Mouse (Mus musculus) hindbrain, embryonic 16.5 days (tissue): Measurements from ENCODE around the gene Olfr458. TPM values are rescaled to one million over a fixed set of nuclear protein-coding genes. Genes with fewer than 3 reads are reported as not detected.
"Not testable (repeated sequence)": the region's sequence is repeated elsewhere in the genome, so short reads cannot be mapped to it uniquely, and the experiment has no call there.

Experiments used
- ATAC-seq: fragments of 200-750 bp; cut with Nextera tagmentation; 2 replicates; pipeline ENCODE4 v1.8.0; 2017; ENCODE audit warnings: moderate TSS enrichment, moderate library complexity
- H3K27ac ChIP-seq: fragments of 300-500 bp; sonication (generic); 2 replicates; pipeline ENCODE4 v1.5.1; 2014; ENCODE audit warnings: low read depth, mild to moderate bottlenecking, control low read depth, low read length, moderate library complexity
- H3K27me3 ChIP-seq: fragments of 300-500 bp; sonication (generic); replicated peaks from 2 replicates; pipeline ENCODE4 v1.6.1; 2014; ENCODE audit warnings: low read length; ENCODE audit not compliant: control insufficient read depth, insufficient read depth
- H3K36me3 ChIP-seq: fragments of 300-500 bp; sonication (generic); 2 replicates; pipeline ENCODE4 v1.6.1; 2014; ENCODE audit warnings: mild to moderate bottlenecking, low read length, moderate library complexity, mixed read lengths; ENCODE audit not compliant: control insufficient read depth, insufficient read depth
- H3K4me1 ChIP-seq: fragments of 300-500 bp; sonication (generic); 2 replicates; pipeline ENCODE4 v1.6.1; 2014; ENCODE audit warnings: low read depth, low read length; ENCODE audit not compliant: control insufficient read depth, insufficient read depth
- H3K4me2 ChIP-seq: fragments of 300-500 bp; sonication (generic); 2 replicates; pipeline ENCODE4 v1.6.1; 2014; ENCODE audit warnings: mild to moderate bottlenecking, low read length, control low read depth, moderate library complexity
- H3K4me3 ChIP-seq: fragments of 300-500 bp; sonication (generic); 2 replicates; pipeline ENCODE4 v1.5.1; 2014; ENCODE audit warnings: mild to moderate bottlenecking, low read length, control low read depth, moderate library complexity
- H3K9ac ChIP-seq: fragments of 300-500 bp; sonication (generic); 2 replicates; pipeline ENCODE4 v1.6.1; 2014; ENCODE audit warnings: low read depth, mild to moderate bottlenecking, control low read depth, low read length, moderate library complexity
- H3K9me3 ChIP-seq: fragments of 300-500 bp; sonication (generic); 2 replicates; pipeline ENCODE4 v1.6.1; 2014; ENCODE audit warnings: mild to moderate bottlenecking, low read length, moderate library complexity; ENCODE audit not compliant: control insufficient read depth
- WGBS: fragments of 180-500 bp; shearing (Covaris S2); extraction: QIAGEN DNeasy Blood & Tissue Kit; methylation state at CpG from one replicate; pipeline ENCODE4 v1.1.7; 2014; 5-methylcytosine and 5-hydroxymethylcytosine counted together
- polyA plus RNA-seq: library from polyadenylated mRNA; unstranded; fragments of >200 nt; fragmentation: Nextera tagmentation; extraction: Ambion mirVana; gene quantifications from 2 replicates; pipeline ENCODE4 v1.2.1, GENCODE M21; 2015

Olfr458 gene
- not detected in 2 replicates for polyA plus RNA-seq

DNA sequence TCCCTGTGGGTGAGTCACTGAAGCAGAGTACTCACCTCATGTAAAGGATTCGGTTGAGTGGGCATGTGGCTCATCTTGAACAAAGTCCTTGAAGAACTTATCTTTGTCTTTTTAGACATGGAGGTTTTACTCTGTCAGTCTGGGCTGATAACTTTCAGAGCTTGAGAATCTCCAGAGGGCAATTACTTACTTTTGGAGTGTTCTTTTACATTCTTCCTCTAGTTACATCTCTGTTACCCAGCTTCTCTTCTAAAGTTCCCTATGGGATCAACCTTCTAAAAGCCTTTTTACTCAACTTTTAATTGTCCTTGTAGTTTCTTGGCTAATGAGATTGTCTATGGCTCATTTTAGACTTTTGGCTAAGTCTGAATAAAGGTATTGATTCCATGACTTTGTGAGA lies at the start of gene Olfr458:
Olfr458 (minus strand) TSS at position 101 of the 400 bp plus-strand sequence.
- no peaks in the 10 kb centered on the region for H3K36me3 ChIP-seq
- H3K4me2 ChIP-seq, result no peak within 1 kb of the TSS
- no peak within 1 kb of the TSS for H3K4me3 ChIP-seq
- no peak within 1 kb of the TSS for H3K9ac ChIP-seq
- ATAC-seq, result no peak
- H3K27ac ChIP-seq, result no peak within 1 kb of the TSS
- no peaks in the 10 kb centered on the region for H3K4me1 ChIP-seq
- whole genome bisulfite sequencing, result 83% methylated on average over 1 of the region's 1 CpGs
- H3K9me3 ChIP-seq, result no peaks in the 10 kb centered on the region
- no peaks in the 10 kb centered on the region for H3K27me3 ChIP-seq

DNA sequence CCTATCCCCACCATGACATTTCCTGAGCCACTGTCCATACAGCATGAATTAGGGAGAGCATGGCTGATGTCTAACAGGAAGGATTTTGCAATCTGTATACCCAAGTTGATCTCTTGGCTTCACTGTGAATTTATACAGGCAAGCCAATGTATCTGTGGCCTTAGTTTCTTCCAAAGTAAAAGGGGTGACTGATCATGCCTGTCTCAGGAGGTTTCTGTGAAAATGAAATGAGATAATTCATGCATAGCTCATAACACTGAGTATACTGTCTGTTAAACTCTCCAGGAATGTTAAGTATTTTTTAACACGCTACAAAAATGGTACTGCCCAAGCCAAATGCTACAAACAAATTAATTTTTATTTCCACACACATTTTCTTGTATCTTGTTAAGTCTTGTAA lies 48.5 kb upstream of the Olfr458 start:
- 80% methylated on average over 1 of the region's 1 CpGs for WGBS
- Histone ChIP-seq H3K4me1 (no peaks in the 10 kb centered on the region), H3K36me3 (no peaks in the 10 kb centered on the region), H3K27ac (no peak overlapping the region), H3K4me2 (no peak overlapping the region), H3K27me3 (no peaks in the 10 kb centered on the region), H3K9ac (no peak overlapping the region), H3K9me3 (no peaks in the 10 kb centered on the region), H3K4me3 (no peak overlapping the region)
- no peak for ATAC-seq

DNA sequence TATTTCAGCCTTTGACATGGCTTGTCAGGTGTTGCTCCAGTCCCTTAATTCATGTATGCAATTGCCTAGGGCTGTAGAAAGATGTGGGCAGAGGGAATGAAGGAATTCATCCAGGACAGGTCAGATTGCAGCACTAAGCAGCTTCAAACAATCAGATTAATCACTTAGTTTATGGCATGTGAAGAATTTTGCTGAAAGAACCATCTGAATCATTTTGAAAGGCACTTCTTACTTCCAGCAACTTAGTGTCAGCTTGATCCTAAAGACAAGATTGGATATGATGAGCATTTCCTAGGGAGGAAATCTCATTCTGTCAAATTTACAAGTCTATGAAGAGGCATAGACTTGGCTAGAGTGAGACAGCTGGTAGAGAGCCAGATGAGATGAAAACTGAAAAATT lies 44.3 kb upstream of the Olfr458 start:
- no peak overlapping the region for H3K4me2 ChIP-seq
- no peak overlapping the region for H3K27ac ChIP-seq
- H3K9me3 ChIP-seq, result no peaks in the 10 kb centered on the region
- no peak for ATAC-seq
- H3K36me3 ChIP-seq, result no peaks in the 10 kb centered on the region
- H3K4me3 ChIP-seq, result no peak overlapping the region
- H3K4me1 ChIP-seq, result no peaks in the 10 kb centered on the region
- no peak overlapping the region for H3K9ac ChIP-seq
- no peaks in the 10 kb centered on the region for H3K27me3 ChIP-seq

DNA sequence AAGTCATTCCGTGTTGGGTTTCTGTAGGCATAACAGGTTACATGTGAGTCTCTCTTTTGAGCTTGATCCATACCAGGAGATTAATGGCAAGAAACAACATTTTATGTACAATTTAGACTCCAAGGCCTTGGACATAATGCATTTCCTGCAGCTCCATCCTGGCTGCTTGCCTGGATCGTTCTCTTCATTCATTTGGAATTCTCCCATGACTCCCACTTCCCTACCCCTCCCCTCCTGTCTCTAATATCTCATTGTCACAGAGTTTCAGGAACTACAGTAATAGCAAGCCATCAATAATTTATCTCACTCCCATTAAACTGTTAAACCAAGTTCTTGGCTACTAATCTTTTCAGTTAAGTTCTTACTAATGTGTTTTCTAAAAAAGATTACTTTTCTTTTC lies 38.5 kb upstream of the Olfr458 start:
- no peak for ATAC-seq
- Histone ChIP-seq H3K4me1 (no peaks in the 10 kb centered on the region), H3K4me2 (no peak overlapping the region), H3K27ac (no peak overlapping the region), H3K4me3 (no peak overlapping the region), H3K27me3 (no peaks in the 10 kb centered on the region), H3K9ac (no peak overlapping the region), H3K36me3 (no peaks in the 10 kb centered on the region), H3K9me3 (no peaks in the 10 kb centered on the region)
- 78% methylated on average over 2 of the region's 2 CpGs for WGBS

DNA sequence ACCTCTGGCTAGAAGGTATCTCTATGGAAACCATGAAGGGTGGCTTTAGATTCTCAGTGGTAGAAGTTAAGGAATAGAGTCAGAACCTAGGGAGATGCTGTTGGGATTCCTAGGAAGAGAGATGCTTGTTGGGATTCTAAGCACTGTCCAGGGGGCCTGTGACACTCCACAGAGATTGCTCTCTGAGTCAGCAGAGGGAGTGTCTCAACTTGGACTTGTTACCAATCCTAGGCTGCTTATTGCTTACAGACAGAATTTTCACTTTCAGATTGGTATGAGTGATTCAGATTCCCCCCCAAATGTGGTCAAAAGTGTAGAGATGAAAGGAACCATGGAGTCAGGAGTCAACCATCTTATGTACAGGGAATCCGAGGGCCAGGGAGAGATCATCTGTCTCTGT lies 24.7 kb upstream of the Olfr458 start:
- no peak overlapping the region for H3K27ac ChIP-seq
- no peaks in the 10 kb centered on the region for H3K36me3 ChIP-seq
- WGBS, result 67% methylated on average over 1 of the region's 1 CpGs
- no peaks in the 10 kb centered on the region for H3K9me3 ChIP-seq
- no peak for ATAC-seq
- no peaks in the 10 kb centered on the region for H3K27me3 ChIP-seq
- no peak overlapping the region for H3K4me3 ChIP-seq
- H3K4me1 ChIP-seq, result no peaks in the 10 kb centered on the region
- no peak overlapping the region for H3K4me2 ChIP-seq
- no peak overlapping the region for H3K9ac ChIP-seq

DNA sequence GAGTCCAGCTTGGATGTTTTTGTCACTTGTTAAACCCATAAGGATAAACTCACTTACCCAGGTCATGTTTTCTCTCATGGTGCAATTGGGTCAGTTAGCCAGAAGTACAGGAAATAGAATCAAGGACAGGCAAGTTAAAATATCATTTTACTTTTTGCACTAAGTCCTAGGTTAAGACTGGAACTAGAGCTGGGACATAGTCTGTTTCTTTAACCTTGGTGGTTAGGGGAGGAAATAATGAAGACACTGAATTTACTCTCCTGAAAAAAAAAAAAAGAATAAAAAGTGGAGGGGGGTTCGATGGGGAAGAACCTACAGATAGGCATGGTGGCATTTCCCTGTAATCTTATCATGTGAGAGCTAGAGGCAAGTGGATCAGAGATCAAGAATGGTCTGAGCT lies 22.1 kb upstream of the Olfr458 start, which contains the start of gene Olfr456:
Olfr456 (minus strand) TSS at position 101 of the 400 bp plus-strand sequence.
- Histone ChIP-seq H3K27me3 (no peaks in the 10 kb centered on the region), H3K4me2 (no peak within 1 kb of the TSS), H3K36me3 (no peaks in the 10 kb centered on the region), H3K9ac (no peak within 1 kb of the TSS), H3K4me3 (no peak within 1 kb of the TSS), H3K9me3 (no peaks in the 10 kb centered on the region), H3K27ac (no peak within 1 kb of the TSS), H3K4me1 (no peaks in the 10 kb centered on the region)
- ATAC-seq, result no peak
- WGBS, result 89% methylated on average over 1 of the region's 1 CpGs

- no peaks in the 10 kb centered on the region for H3K36me3 ChIP-seq
- H3K9ac ChIP-seq, result no peak overlapping the region
- H3K4me2 ChIP-seq, result no peak overlapping the region
- H3K4me1 ChIP-seq, result no peaks in the 10 kb centered on the region
- H3K4me3 ChIP-seq, result no peak overlapping the region
- H3K27ac ChIP-seq, result no peak overlapping the region
- H3K9me3 ChIP-seq, result no peaks in the 10 kb centered on the region
- no peaks in the 10 kb centered on the region for H3K27me3 ChIP-seq
- ATAC-seq, result no peak
Observed at GRCm38 (mm10) chr6:42484633-42485032, 19.6 kb upstream of the Olfr458 start.

DNA sequence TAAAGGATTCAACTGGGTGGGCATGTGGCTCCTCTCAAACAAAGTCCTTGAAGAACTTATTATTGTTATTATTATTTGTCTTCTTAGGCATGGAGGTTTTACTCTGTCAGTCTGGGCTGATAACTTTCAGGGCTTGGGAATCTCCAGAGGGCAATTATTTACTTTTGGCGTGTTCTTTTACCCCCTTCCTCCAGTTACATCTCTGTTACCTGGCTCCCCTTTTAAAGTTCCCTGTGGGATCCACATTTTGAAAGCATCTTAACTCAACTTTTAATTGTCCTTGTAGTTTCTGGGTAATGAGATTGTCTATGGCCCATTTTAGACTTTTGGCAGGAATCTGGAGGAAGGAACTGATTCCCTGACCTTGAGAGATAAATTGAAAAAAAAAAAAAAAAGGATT lies 11.2 kb upstream of the Olfr458 start, which contains the start of gene Olfr457:
Olfr457 (minus strand) TSS at position 101 of the 400 bp plus-strand sequence.
- no peak within 1 kb of the TSS for H3K9ac ChIP-seq
- no peak within 1 kb of the TSS for H3K4me3 ChIP-seq
- 81% methylated on average over 1 of the region's 1 CpGs for WGBS
- H3K4me1 ChIP-seq, result no peaks in the 10 kb centered on the region
- H3K27me3 ChIP-seq, result no peaks in the 10 kb centered on the region
- no peaks in the 10 kb centered on the region for H3K36me3 ChIP-seq
- ATAC-seq, result no peak
- no peaks in the 10 kb centered on the region for H3K9me3 ChIP-seq
- H3K4me2 ChIP-seq, result no peak within 1 kb of the TSS
- H3K27ac ChIP-seq, result no peak within 1 kb of the TSS

DNA sequence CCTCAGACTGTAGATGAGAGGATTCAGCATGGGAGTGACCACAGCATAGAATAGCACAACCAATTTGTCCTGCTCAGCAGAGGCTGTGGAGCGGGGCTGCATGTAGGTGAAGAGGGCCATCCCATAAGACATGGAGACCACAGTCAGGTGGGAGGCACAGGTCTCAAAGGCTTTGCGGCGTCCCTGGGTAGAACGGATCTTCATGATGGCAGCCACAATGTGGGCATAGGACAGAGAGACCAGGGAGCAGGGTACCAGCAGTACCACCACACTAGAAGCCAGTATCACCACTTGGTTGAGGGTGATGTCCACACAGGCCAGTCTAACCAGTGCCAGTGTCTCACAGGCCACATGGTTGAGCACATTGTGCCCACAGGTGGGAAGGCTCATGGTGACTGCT lies 6.3 kb upstream of the Olfr458 start:
- ATAC-seq, result not testable (repeated sequence)

DNA sequence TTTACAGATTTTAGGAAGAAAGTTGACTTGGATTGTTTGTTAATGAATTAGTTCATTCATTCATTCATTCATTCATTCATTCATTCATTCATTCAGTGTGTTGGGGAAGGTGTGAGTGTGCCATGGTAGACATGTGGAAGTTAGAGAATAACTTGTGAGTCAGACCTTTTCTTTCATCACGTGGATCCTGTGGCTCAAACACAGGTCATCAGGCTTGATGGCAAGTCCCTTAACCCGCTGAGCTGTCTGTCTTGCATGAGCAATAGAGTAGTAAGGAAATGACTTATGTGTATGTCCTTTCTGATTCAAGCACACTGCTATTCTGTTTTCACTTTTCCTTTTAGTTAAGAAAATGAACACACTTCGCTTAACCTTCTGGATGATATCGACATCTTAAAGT lies 5.5 kb upstream of the Olfr458 start:
- Histone ChIP-seq H3K27ac (no peak overlapping the region), H3K4me1 (no peaks in the 10 kb centered on the region), H3K4me3 (no peak overlapping the region), H3K9me3 (no peaks in the 10 kb centered on the region), H3K27me3 (no peaks in the 10 kb centered on the region), H3K9ac (no peak overlapping the region), H3K4me2 (no peak overlapping the region), H3K36me3 (no peaks in the 10 kb centered on the region)
- WGBS, result 94% methylated on average over 4 of the region's 4 CpGs
- ATAC-seq, result no peak

More for the DNA sequence above, 6.3 kb upstream of the Olfr458 start:
- not testable (repeated sequence) for H3K4me1 ChIP-seq, H3K27ac ChIP-seq, H3K9me3 ChIP-seq, H3K4me3 ChIP-seq, H3K27me3 ChIP-seq, H3K36me3 ChIP-seq, H3K4me2 ChIP-seq, H3K9ac ChIP-seq
- WGBS, result 96% methylated on average over 4 of the region's 4 CpGs
